Mouse (Mus musculus): Measurements from ENCODE around the gene Lyrm1.

- TF ChIP-seq POLR2AphosphoS2 (IDR thresholded peaks at IDR 0.05; ENCODE audit: low read depth, low read length) (no peak), POLR2A (IDR thresholded peaks at IDR 0.05; ENCODE audit: low read depth, low read length) (no peak), HCFC1 (IDR thresholded peaks at IDR 0.05; ENCODE audit: low read depth, low read length) (no peak), CTCF (conservative IDR thresholded peaks at IDR 0.05 in 1 of 2, IDR thresholded peaks at IDR 0.05 in 1 of 2; ENCODE audit: low read depth in 2 of 2, low read length in 2 of 2) (no peak), CHD1 (IDR thresholded peaks at IDR 0.05; ENCODE audit: low read depth, low read length) (no peak), KAT2A (IDR thresholded peaks at IDR 0.05; ENCODE audit: insufficient replicate concordance, low read length) (no peak), CHD2 (IDR thresholded peaks at IDR 0.05; ENCODE audit: low read length) (no peak), E2F4 (IDR thresholded peaks at IDR 0.05; ENCODE audit: insufficient replicate concordance, low read depth, low read length) (no peak)
These were observed 48.3 kb upstream of the Lyrm1 start for GRCm38 (mm10) chr7:119847396-119847795.

All from CH12.LX (cell line).